Mouse (Mus musculus): ENCODE measurements around the gene Ttc39b. TPM values are rescaled to one million over a fixed set of nuclear protein-coding genes. Genes with fewer than 3 reads are reported as not detected.

Ttc39b gene
- polyA plus RNA-seq (2015; fragmentation: Nextera tagmentation; extraction: Ambion mirVana), result 1.9 and 3.6 TPM in 2 replicates

DNA sequence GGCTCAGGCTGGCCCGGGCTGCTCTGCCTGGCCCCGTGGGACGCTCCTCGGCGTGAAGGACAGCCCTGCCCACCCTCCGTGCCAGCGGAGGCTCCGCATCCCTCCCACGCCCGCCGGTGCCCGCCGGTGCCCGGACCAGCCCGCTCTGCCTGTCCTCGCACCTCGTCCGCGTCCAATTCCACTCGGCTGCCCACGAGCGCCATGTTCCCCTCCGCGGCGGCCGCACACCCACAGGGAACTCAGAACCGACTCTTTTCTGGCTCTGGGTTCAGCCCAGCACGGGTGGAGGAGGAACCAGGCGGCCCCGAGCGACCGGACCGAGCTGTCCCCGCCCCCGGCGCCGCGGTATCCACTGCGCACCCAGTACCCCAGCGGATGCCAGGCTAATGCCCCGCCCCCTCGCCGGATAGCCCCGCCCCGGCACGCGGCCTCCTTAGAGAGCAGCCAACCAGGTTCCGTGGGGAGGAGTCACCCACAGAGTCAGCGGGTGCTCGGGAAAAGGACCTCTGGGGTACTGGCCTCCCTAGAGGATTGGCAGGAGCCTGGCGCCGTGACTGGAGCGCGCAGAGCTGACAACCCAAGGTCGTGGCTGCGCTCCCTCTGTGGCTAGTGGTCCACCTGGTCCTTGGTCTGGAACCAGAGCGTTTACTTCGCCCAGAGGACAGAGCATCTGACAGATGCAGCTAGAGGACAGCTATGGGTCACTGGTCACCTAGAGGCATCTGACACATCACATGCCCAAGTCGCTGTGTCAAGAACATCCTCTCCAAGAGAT, at the start of gene Ttc39b:
Gene Ttc39b, minus strand, starts transcription at position 346 of the 775 bp plus-strand sequence.

Other genes with a start within 250 kb of the Ttc39b start
- gene Snapc3, start 93.5 kb upstream of the Ttc39b start, polyA plus RNA-seq (2015; fragmentation: Nextera tagmentation; extraction: Ambion mirVana), result 18.2 and 18.8 TPM in 2 replicates
- 33.2 and 35.8 TPM in 2 replicates for gene Psip1, start 162.2 kb upstream of the Ttc39b start, polyA plus RNA-seq (2015; fragmentation: Nextera tagmentation; extraction: Ambion mirVana)
- gene Ccdc171, start 201.3 kb upstream of the Ttc39b start, polyA plus RNA-seq (2015; fragmentation: Nextera tagmentation; extraction: Ambion mirVana), result 1.1 TPM in 2 replicates